Mouse (Mus musculus) erythroblast, embryonic 14.5 days (primary cell): Measurements from ENCODE around the gene Mks1.

Experiments
- GATA1 ChIP-seq: IDR thresholded peaks from 2 replicates; pipeline ENCODE4 v1.6.1; 2012; ENCODE audit warnings: low read length, inconsistent platforms, mixed read lengths
- TAL1 ChIP-seq: IDR thresholded peaks from 3 replicates; pipeline ENCODE4 v1.6.1; 2012; ENCODE audit warnings: low read length, inconsistent platforms, mixed read lengths

GRCm38 (mm10) chr11:87904331-87904730, 51.3 kb downstream of the Mks1 start:
- TF ChIP-seq TAL1 (no peak), GATA1 (no peak)
